Mouse (Mus musculus): ENCODE measurements at regions not wholly inside any gene's neighbourhood (a gene's known extent, or its start where the extent isn't known, plus 50 kb on each side); places are given as distances from the start of the nearest gene placed in this dataset.

GRCm38 (mm10) chr9:26642831-26643230 lies 90.7 kb upstream of the B3gat1 start:
- Histone ChIP-seq H3K9me3 (replicated peaks; ENCODE audit: low read length) (no peaks in the 10 kb centered on the region), H3K79me2 (replicated peaks; ENCODE audit: control insufficient read depth, extremely low read depth, insufficient read depth, poor library complexity, severe bottlenecking) (no peaks in the 10 kb centered on the region), H3K4me1 (ENCODE audit: control insufficient read depth in 1 of 2, insufficient read depth in 2 of 2) (no peaks in the 10 kb centered on the region), H3K36me3 (replicated peaks in 1 of 2; ENCODE audit: control insufficient read depth in 1 of 2, insufficient read depth in 1 of 2, low read length in 1 of 2) (no peaks in the 10 kb centered on the region), H3K27ac (ENCODE audit: insufficient read depth, low read depth) (no peak overlapping the region), H3K4me3 (replicated peaks in 1 of 3; ENCODE audit: low read depth in 2 of 3, low read length in 2 of 3, poor library complexity in 1 of 3) (no peak overlapping the region), H3K27me3 (replicated peaks) (no peaks in the 10 kb centered on the region), H3K4me2 (ENCODE audit: insufficient read depth, low read depth, poor library complexity, severe bottlenecking) (no peak overlapping the region), H3K9ac (ENCODE audit: insufficient read depth, low read depth) (no peak overlapping the region)
- dilution Hi-C loops (cut with MboI; ENCODE audit: extremely low pct_ligation_motif_present, extremely low pct_unique_long_range_greater_than_20kb, low sequenced_read_pairs) (no loop called here), in situ Hi-C loops (cut with MboI; ENCODE audit: low pct_ligation_motif_present, low pct_unique_long_range_greater_than_20kb, low sequenced_read_pairs) (no loop called here)
- DNase-seq (ENCODE audit: extremely low read depth) = no peak
- no peak for TF ChIP-seq ZC3H11A (IDR thresholded peaks at IDR 0.05; ENCODE audit: low read depth, low read length)
- no peak for TF ChIP-seq MAZ (IDR thresholded peaks at IDR 0.05; ENCODE audit: low read depth, low read length)
- no peak for TF ChIP-seq RCOR1 (conservative IDR thresholded peaks at IDR 0.05; ENCODE audit: low read depth, low read length)
- no peak for TF ChIP-seq KAT2A (IDR thresholded peaks at IDR 0.05; ENCODE audit: insufficient replicate concordance, low read length)
- TF ChIP-seq SIN3A (IDR thresholded peaks at IDR 0.05; ENCODE audit: low read length) = no peak
- TF ChIP-seq MAX (IDR thresholded peaks at IDR 0.05; ENCODE audit: low read length) = no peak

GRCm38 (mm10) chr9:26649506-26649905 lies 84.0 kb upstream of the B3gat1 start:
- no peaks in the 10 kb centered on the region for H3K27me3 ChIP-seq (replicated peaks)
- in situ Hi-C loops (cut with MboI; ENCODE audit: low pct_ligation_motif_present, low pct_unique_long_range_greater_than_20kb, low sequenced_read_pairs) = no loop called here
- no peaks in the 10 kb centered on the region for H3K79me2 ChIP-seq (replicated peaks; ENCODE audit: control insufficient read depth, extremely low read depth, insufficient read depth, poor library complexity, severe bottlenecking)
- no peak for DNase-seq (ENCODE audit: extremely low read depth)
- H3K36me3 ChIP-seq (replicated peaks in 1 of 2; ENCODE audit: control insufficient read depth in 1 of 2, insufficient read depth in 1 of 2, low read length in 1 of 2) = no peaks in the 10 kb centered on the region
- dilution Hi-C loops (cut with MboI; ENCODE audit: extremely low pct_ligation_motif_present, extremely low pct_unique_long_range_greater_than_20kb, low sequenced_read_pairs) = no loop called here
- TF ChIP-seq USF1 (IDR thresholded peaks at IDR 0.05; ENCODE audit: low read depth, low read length) (no peak), CHD1 (IDR thresholded peaks at IDR 0.05; ENCODE audit: low read depth, low read length) (no peak), CHD2 (IDR thresholded peaks at IDR 0.05; ENCODE audit: low read length) (no peak), IRF4 (IDR thresholded peaks at IDR 0.05; ENCODE audit: low read depth, low read length) (no peak), HCFC1 (IDR thresholded peaks at IDR 0.05; ENCODE audit: low read depth, low read length) (no peak), MYC (IDR thresholded peaks at IDR 0.05; ENCODE audit: low read depth, low read length) (no peak), NRF1 (IDR thresholded peaks at IDR 0.05; ENCODE audit: low read depth, low read length) (no peak), ZMIZ1 (IDR thresholded peaks at IDR 0.05; ENCODE audit: low read depth, low read length) (no peak), MAX (IDR thresholded peaks at IDR 0.05; ENCODE audit: low read length) (no peak), JUND (conservative IDR thresholded peaks at IDR 0.05; ENCODE audit: low read depth, low read length) (no peak), RCOR1 (conservative IDR thresholded peaks at IDR 0.05; ENCODE audit: low read depth, low read length) (no peak), ZKSCAN1 (IDR thresholded peaks at IDR 0.05; ENCODE audit: borderline replicate concordance, low read depth, low read length) (no peak), GABPA (IDR thresholded peaks at IDR 0.05; ENCODE audit: insufficient replicate concordance, low read depth, low read length) (no peak), MEF2A (IDR thresholded peaks at IDR 0.05; ENCODE audit: borderline replicate concordance, low read depth, low read length) (no peak), ETS1 (conservative IDR thresholded peaks at IDR 0.05; ENCODE audit: low read depth, low read length) (no peak), CTCF (conservative IDR thresholded peaks at IDR 0.05 in 1 of 2, IDR thresholded peaks at IDR 0.05 in 1 of 2; ENCODE audit: low read depth in 2 of 2, low read length in 2 of 2) (no peak), EP300 (IDR thresholded peaks at IDR 0.05; ENCODE audit: low read length) (no peak), RAD21 (IDR thresholded peaks at IDR 0.05; ENCODE audit: low read depth, low read length) (no peak), SMC3 (IDR thresholded peaks at IDR 0.05; ENCODE audit: low read depth, low read length) (no peak)
- no peak overlapping the region for H3K9ac ChIP-seq (ENCODE audit: insufficient read depth, low read depth)
- H3K9me3 ChIP-seq (replicated peaks; ENCODE audit: low read length) = no peaks in the 10 kb centered on the region
- no peak overlapping the region for H3K27ac ChIP-seq (ENCODE audit: insufficient read depth, low read depth)
- H3K4me2 ChIP-seq (ENCODE audit: insufficient read depth, low read depth, poor library complexity, severe bottlenecking) = no peak overlapping the region
- no peak overlapping the region for H3K4me3 ChIP-seq (replicated peaks in 1 of 3; ENCODE audit: low read depth in 2 of 3, low read length in 2 of 3, poor library complexity in 1 of 3)
- no peaks in the 10 kb centered on the region for H3K4me1 ChIP-seq (ENCODE audit: control insufficient read depth in 1 of 2, insufficient read depth in 2 of 2)
